ENCODE assay signal across 17 mouse cellular contexts in the genomic region with DNA sequence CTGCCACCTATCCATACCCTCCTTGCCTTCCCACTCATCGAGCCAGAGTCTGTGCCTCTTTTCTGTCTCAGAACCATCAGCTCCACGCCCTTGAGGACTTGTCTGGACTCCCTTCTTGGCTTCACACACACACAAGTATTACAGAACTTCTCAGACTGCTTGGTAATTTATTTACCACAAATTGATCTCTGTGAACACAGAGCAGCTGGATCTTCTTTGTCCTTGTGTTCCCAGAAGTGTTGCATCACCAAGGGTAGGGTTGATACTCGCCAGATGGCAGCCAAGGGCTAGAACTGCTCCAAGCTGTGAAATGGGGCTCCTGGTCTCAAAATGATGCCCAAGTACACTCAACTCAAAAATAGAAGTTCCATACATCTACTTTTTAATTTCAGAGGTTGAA. TPM values are rescaled to one million over a fixed set of nuclear protein-coding genes. Genes with fewer than 3 reads are reported as not detected.
DNase-seq lines count a peak whose midpoint lies in the region; ATAC-seq lines count a peak whose summit lies in the region.
"Had no signal": no experiment of that assay in that cellular context is flagged by ENCODE, and none has a peak within 500 bp of the region (broad histone marks: within the 10 kb centered on the region; RNA-seq: fewer than 3 reads in every experiment).

No protein-coding gene starts in this region.

- H3K4me3 ChIP-seq in heart, embryonic 10.5 days = no peak overlapping the region
- H3K4me3 ChIP-seq in forebrain, embryonic 15.5 days = no peak overlapping the region
- H3K4me3 ChIP-seq: heart, embryonic 13.5 days; kidney, embryonic 15.5 days had no signal

- intact Hi-C loops in gastrocnemius, postnatal 36 days (cut with DNase I) = no loop called here
- intact Hi-C loops in heart, postnatal 36 days (cut with DNase I) = no loop called here

- peaks cover 10% of the 10 kb centered on the region; the same call in 1 of the 2 replicates for H3K27me3 ChIP-seq in heart, embryonic 10.5 days (ENCODE audit: insufficient read depth, poor library complexity, severe bottlenecking)
- H3K27me3 ChIP-seq in forebrain, embryonic 15.5 days = no peaks in the 10 kb centered on the region
- H3K27me3 ChIP-seq: kidney, embryonic 15.5 days had no signal

- peak; percentile 17 for DNase-seq in gastrocnemius, adult 18-20 months (ENCODE audit: low spot score)
- no peak for DNase-seq in gastrocnemius, postnatal 36 days
- DNase-seq in heart, postnatal 36 days = peak; percentile 8 to 13
- DNase-seq in heart, embryonic 10.5 days (ENCODE audit: low spot score) = no peak
- peak; percentile 73 for DNase-seq in adipocyte (ENCODE audit: low spot score)
- DNase-seq in lung, postnatal 14 days = peak; percentile 27
- DNase-seq in ovary, adult 18-20 months (ENCODE audit: low spot score) = no peak
- DNase-seq: cerebellum, postnatal 10 days; layer of hippocampus, postnatal 36 days; left cerebral cortex, postnatal 4 days; right cerebral cortex, adult 18-20 months; spleen, adult 18-20 months had no signal

- no peak overlapping the region for H3K27ac ChIP-seq in heart, embryonic 10.5 days
- no peak overlapping the region for H3K27ac ChIP-seq in forebrain, embryonic 15.5 days (replicated peaks)
- H3K27ac ChIP-seq: heart, embryonic 13.5 days; kidney, embryonic 15.5 days; liver, embryonic 14.5 days had no signal

- no peaks in the 10 kb centered on the region for H3K9me3 ChIP-seq in heart, embryonic 10.5 days
- no peaks in the 10 kb centered on the region for H3K9me3 ChIP-seq in forebrain, embryonic 15.5 days
- H3K9me3 ChIP-seq: heart, embryonic 13.5 days; kidney, embryonic 15.5 days had no signal

- H3K9ac ChIP-seq in forebrain, embryonic 15.5 days (replicated peaks) = no peak overlapping the region
- H3K9ac ChIP-seq: heart, embryonic 13.5 days; kidney, embryonic 15.5 days; liver, embryonic 14.5 days had no signal

- no peaks in the 10 kb centered on the region for H3K4me1 ChIP-seq in heart, embryonic 10.5 days
- H3K4me1 ChIP-seq in forebrain, embryonic 15.5 days = 0 out of 2 replicates have a peak, but pooled peaks cover 5% of the 10 kb centered on the region
- H3K4me1 ChIP-seq: heart, embryonic 13.5 days; kidney, embryonic 15.5 days had no signal

- no peak overlapping the region for H3K4me2 ChIP-seq in forebrain, embryonic 15.5 days (replicated peaks)
- H3K4me2 ChIP-seq: heart, embryonic 13.5 days; kidney, embryonic 15.5 days had no signal

- H3K36me3 ChIP-seq in heart, embryonic 10.5 days = no peaks in the 10 kb centered on the region
- H3K36me3 ChIP-seq in forebrain, embryonic 15.5 days = no peaks in the 10 kb centered on the region
- H3K36me3 ChIP-seq: heart, embryonic 13.5 days; kidney, embryonic 15.5 days had no signal

- ATAC-seq in forebrain, embryonic 15.5 days (replicated peaks) = no peak
- ATAC-seq: midbrain, embryonic 16.5 days had no signal

- WGBS in heart, embryonic 10.5 days = 79% methylated on average over 3 of the region's 3 CpGs
- 88% methylated on average over 3 of the region's 3 CpGs for WGBS in forebrain, embryonic 15.5 days

RNA-seq across cellular contexts. Expression of a gene that starts 13.0 kb away (rescaled TPM):
- under 1 TPM; 0.48 to 0.66 TPM for total RNA-seq in gastrocnemius, adult 18-20 months (2021)
- total RNA-seq in gastrocnemius, postnatal 36 days (2021) = under 1 TPM; 0.38 to 0.42 TPM
- total RNA-seq in heart, postnatal 36 days (2021) = 1 to 10 TPM; 2.7 to 2.9 TPM
- polyA plus RNA-seq in heart, embryonic 10.5 days (2016; fragmentation: Nextera tagmentation; extraction: Ambion mirVana) = 0.80 and 1.0 TPM in 2 replicates
- polyA plus RNA-seq in forebrain, embryonic 15.5 days (2015; fragmentation: Nextera tagmentation; extraction: Ambion mirVana) = 7.2 and 7.3 TPM in 2 replicates

Comparison
In these comparisons a context has a peak if more than half of its experiments do, and no peak if none do; other contexts are left out.
1. DNase-seq: peak in gastrocnemius, adult 18-20 months (single experiment), heart, postnatal 36 days (2 of 2), adipocyte (single experiment) and lung, postnatal 14 days (single experiment); none in gastrocnemius, postnatal 36 days (0 of 2), heart, embryonic 10.5 days (single experiment) and ovary, adult 18-20 months (single experiment).